Mouse (Mus musculus) embryonic facial prominence, embryonic 10.5 days (tissue): ENCODE data around the gene Atp8a2. TPM values are rescaled to one million over a fixed set of nuclear protein-coding genes. Genes with fewer than 3 reads are reported as not detected.
"Not testable (repeated sequence)": the region's sequence is repeated elsewhere in the genome, so short reads cannot be mapped to it uniquely, and the experiment has no call there.

Experiments
- DNase-seq: peaks from one replicate; pipeline ENCODE4 v3.0.0-alpha.2; 2017; ENCODE audit warnings: low spot score
- H3K27ac ChIP-seq: fragments of 300-500 bp; sonication (generic); replicated peaks from 2 replicates; pipeline ENCODE4 v1.5.1; 2016; ENCODE audit warnings: mild to moderate bottlenecking
- H3K27me3 ChIP-seq: fragments of 300-500 bp; sonication (generic); replicated peaks from 2 replicates; pipeline ENCODE4 v1.6.1; 2016; ENCODE audit warnings: low read depth, mild to moderate bottlenecking; ENCODE audit not compliant: poor library complexity, severe bottlenecking
- H3K36me3 ChIP-seq: fragments of 300-500 bp; sonication (generic); replicated peaks from 2 replicates; pipeline ENCODE4 v1.6.1; 2016; ENCODE audit warnings: mild to moderate bottlenecking, moderate library complexity
- H3K4me1 ChIP-seq: fragments of 300-500 bp; sonication (generic); 2 replicates; pipeline ENCODE4 v1.6.1; 2016
- H3K4me3 ChIP-seq: fragments of 300-500 bp; sonication (generic); 2 replicates; pipeline ENCODE4 v1.5.1; 2016; ENCODE audit warnings: mild to moderate bottlenecking, moderate library complexity
- H3K9me3 ChIP-seq: fragments of 300-500 bp; sonication (generic); 2 replicates; pipeline ENCODE4 v1.6.1; 2016; ENCODE audit warnings: mild to moderate bottlenecking
- WGBS: fragments of 180-500 bp; shearing (Covaris S2); methylation state at CpG from one replicate; pipeline ENCODE4 v1.1.7; 2016; 5-methylcytosine and 5-hydroxymethylcytosine counted together
- polyA plus RNA-seq: library from polyadenylated mRNA; unstranded; fragments of >200 nt; fragmentation: Nextera tagmentation; extraction: Ambion mirVana; gene quantifications from 2 replicates; pipeline ENCODE4 v1.2.1, GENCODE M21; 2016

Atp8a2 gene
- polyA plus RNA-seq, 1 experiment from 2014 or later = 2.8 TPM

DNA sequence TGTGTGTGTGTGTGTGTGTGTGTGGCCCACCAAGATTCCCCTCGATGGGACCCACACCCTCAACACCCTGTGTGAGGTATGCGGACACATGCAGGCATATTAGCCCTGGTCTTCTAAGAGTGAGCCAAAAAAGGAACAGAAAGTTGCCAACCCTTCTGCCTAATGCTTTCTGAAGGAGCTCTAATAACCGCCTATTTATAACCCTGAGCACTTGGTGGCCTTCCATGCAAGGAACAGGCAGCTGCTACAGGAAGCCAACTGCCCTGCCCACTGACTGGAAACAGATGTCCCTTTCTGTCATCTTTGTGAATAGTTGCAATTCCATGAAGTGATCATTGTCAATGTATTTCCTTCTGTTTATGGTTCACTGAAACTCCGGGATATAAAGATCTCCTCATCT, 475.0 kb downstream of the Atp8a2 start:
- 73% methylated on average over 4 of the region's 4 CpGs for WGBS
- Histone ChIP-seq H3K36me3 (no peaks in the 10 kb centered on the region), H3K9me3 (no peaks in the 10 kb centered on the region), H3K27me3 (0 out of 2 replicates have a peak, but pooled peaks cover 4% of the 10 kb centered on the region), H3K27ac (no peak overlapping the region), H3K4me3 (no peak overlapping the region), H3K4me1 (peaks cover 10% of the 10 kb centered on the region)
- DNase-seq = no peak

DNA sequence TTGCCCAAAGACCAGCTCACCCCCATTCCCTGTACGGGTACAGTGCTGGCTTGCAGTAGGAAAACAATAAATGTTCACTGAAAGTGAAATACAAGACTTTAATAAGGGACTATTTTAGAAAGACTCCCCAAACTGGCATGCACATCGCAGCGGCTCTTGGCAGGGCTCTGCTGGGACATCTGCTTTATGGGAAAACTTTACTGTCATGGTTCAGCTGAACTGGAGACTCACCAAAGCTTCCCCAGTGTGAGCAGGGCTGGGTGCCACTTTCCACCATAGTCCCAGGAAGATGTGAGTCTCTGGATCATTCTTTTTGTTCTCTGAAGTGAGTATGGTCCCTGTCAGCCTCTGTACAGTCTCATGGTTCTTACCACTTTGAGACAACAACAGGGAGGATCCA, 475.6 kb downstream of the Atp8a2 start:
- no peaks in the 10 kb centered on the region for H3K36me3 ChIP-seq
- 0 out of 2 replicates have a peak, but pooled peaks cover 4% of the 10 kb centered on the region for H3K27me3 ChIP-seq
- WGBS = 85% methylated on average over 3 of the region's 3 CpGs
- no peaks in the 10 kb centered on the region for H3K9me3 ChIP-seq
- no peak overlapping the region for H3K4me3 ChIP-seq
- no peak for DNase-seq
- peaks cover 10% of the 10 kb centered on the region for H3K4me1 ChIP-seq
- H3K27ac ChIP-seq = no peak overlapping the region

DNA sequence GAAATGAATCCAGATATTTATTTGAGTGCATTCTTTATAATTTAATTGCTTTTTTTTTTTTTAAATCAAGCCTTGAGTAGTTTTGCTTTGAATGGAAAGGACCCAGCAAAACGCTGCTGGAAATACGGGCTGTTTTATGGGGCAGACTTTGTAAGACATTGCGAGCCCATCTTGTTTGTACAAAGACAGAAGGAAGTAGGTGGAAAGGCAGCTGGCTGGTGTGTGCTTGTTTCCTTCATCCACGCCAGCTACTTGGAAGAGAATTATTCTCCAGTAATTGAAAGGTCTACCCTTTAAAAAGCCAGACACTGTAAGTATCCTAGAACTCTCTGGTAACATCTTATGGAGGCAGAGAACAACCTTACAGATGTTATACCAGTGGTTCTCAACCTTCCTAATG, 476.6 kb downstream of the Atp8a2 start:
- H3K27ac ChIP-seq = no peak overlapping the region
- 0 out of 2 replicates have a peak, but pooled peaks cover 4% of the 10 kb centered on the region for H3K27me3 ChIP-seq
- DNase-seq = no peak
- 90% methylated on average over 4 of the region's 4 CpGs for WGBS
- H3K36me3 ChIP-seq = no peaks in the 10 kb centered on the region
- H3K9me3 ChIP-seq = no peaks in the 10 kb centered on the region
- no peak overlapping the region for H3K4me3 ChIP-seq
- peaks cover 15% of the 10 kb centered on the region for H3K4me1 ChIP-seq

DNA sequence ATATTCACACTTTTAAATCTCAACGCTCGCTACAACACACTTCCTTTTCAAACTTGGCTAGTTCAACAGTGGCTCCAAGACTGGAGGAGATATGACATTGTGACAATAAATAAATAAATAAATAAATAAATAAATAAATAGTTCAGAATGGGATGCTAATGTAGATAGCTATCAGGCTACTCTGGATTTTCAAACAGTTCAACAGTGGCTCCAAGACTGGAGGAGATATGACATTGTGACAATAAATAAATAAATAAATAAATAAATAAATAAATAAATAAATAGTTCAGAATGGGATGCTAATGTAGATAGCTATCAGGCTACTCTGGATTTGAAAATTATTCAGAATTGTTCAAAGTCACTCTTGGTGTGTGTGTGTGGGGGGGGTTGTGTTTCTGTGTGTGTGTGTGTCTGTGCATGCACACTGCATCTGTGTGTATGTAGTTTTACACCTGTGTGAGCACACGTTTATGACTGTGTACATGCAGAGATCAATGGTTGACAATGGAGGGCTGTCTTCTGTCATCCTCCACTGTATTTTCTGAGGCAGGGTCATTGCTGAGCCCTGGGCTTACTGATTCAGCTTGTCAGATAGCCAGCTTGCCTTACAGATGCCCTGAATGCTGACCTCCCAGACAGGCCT, 480.4 kb downstream of the Atp8a2 start:
- not testable (repeated sequence) for H3K27ac ChIP-seq, H3K9me3 ChIP-seq, DNase-seq, H3K27me3 ChIP-seq, H3K36me3 ChIP-seq, H3K4me3 ChIP-seq
- peaks cover 12% of the 10 kb centered on the region for H3K4me1 ChIP-seq
- WGBS = 82% methylated on average over 3 of the region's 3 CpGs

DNA sequence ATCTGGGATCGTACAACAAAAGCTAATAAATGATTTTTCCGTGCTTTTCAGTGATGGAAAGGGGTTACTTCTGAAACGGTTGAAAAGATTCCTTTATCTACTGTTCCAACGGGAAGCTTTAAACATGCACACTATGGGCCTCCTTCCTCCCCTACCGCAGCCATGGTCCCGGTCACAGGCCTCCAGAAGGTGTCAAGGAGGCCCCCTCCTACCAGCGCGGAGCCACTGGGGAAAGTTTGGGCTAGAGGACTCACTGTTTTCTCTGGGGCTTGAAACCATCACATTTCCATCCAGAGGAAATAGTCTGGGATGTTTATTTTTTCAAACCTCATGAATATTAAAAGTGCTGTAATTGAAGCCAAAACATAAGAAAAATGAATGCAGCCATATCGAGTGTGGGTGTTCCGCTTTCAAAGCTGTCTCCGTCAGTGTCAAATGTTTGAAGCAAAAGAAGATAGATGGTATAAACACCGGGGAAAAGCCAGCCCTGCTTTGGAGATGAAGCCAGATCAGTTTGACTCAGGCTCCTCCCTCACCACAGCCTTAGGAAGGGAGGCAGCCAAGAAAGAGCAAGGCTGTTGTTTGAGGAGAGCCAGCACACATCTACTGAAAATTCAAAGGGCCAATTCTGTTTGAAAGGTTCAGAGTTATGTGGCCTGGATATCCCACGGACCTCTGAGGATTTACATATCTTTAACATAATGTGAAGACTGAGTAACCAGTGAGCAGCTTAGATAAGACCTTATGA, 481.1 kb downstream of the Atp8a2 start:
- 61% methylated on average over 13 of the region's 13 CpGs for WGBS
- H3K36me3 ChIP-seq = no peaks in the 10 kb centered on the region
- H3K4me3 ChIP-seq = no peak overlapping the region
- H3K27me3 ChIP-seq = no peaks in the 10 kb centered on the region
- no peaks in the 10 kb centered on the region for H3K9me3 ChIP-seq
- no peak for DNase-seq
- peaks cover 15% of the 10 kb centered on the region for H3K4me1 ChIP-seq
- H3K27ac ChIP-seq = no peak overlapping the region

DNA sequence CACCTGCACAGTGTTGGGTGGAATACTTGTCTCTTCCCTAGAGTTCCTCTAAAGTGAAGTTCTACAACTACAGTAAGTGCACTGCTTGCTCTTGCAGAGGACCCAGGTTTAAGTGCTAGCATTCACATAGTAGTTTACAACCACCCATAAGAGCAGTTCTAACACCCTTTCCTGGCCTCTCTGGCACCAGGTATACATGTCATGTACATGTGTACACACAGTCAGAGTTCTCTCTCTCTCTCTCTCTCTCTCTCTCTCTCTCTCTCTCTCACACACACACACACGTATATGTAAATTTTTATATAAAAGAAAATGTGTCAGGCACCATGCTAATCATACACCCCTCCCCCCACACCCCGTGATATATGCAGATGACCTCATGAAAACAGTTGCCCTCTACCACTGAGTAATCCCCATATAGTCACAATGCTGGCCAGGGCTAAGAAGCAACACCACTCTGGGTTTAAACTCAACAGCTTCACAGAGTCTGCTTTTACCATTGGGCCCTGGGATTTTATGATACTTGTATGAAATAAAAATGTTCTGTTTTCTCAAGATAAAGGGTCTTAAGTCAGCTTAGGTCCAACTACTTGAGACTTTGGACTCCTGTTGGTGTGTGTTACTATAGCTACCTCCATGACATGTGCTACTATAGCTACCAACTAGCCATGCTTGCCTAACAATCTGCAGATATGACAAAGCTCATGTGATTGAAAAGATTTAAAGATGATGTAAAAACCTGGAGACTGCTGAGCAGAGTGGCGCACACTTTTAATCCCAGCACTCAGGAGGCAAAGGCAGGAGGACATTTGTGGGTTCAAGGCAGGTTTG, 487.3 kb downstream of the Atp8a2 start:
- DNase-seq = no peak
- WGBS = 84% methylated on average over 3 of the region's 3 CpGs
- Histone ChIP-seq H3K36me3 (no peaks in the 10 kb centered on the region), H3K27ac (no peak overlapping the region), H3K4me1 (peaks cover 13% of the 10 kb centered on the region), H3K4me3 (no peak overlapping the region), H3K27me3 (no peaks in the 10 kb centered on the region), H3K9me3 (no peaks in the 10 kb centered on the region)

DNA sequence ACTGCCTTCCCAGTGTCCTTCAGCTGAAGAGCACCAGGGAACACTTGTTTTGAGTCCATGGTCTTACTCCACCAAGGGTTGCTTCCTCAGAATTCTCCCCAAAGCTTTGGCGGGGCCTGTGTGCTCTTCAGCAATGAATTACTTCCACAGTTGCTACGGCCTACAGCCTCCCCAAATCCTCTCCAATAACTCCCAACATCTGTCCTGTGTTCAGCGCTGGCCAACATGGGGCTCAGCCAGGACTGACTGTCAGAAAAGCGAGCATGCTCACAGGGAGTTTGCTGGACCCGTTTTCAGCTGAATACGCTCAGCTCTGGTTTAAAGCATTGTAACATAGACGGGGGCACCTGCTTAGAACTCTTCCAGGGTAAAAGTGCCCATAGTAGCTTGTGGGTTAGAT, 489.0 kb downstream of the Atp8a2 start:
- Histone ChIP-seq H3K4me1 (peaks cover 18% of the 10 kb centered on the region), H3K27ac (no peak overlapping the region), H3K27me3 (no peaks in the 10 kb centered on the region), H3K9me3 (no peaks in the 10 kb centered on the region), H3K4me3 (no peak overlapping the region), H3K36me3 (no peaks in the 10 kb centered on the region)
- WGBS = 89% methylated on average over 7 of the region's 7 CpGs
- DNase-seq = no peak

DNA sequence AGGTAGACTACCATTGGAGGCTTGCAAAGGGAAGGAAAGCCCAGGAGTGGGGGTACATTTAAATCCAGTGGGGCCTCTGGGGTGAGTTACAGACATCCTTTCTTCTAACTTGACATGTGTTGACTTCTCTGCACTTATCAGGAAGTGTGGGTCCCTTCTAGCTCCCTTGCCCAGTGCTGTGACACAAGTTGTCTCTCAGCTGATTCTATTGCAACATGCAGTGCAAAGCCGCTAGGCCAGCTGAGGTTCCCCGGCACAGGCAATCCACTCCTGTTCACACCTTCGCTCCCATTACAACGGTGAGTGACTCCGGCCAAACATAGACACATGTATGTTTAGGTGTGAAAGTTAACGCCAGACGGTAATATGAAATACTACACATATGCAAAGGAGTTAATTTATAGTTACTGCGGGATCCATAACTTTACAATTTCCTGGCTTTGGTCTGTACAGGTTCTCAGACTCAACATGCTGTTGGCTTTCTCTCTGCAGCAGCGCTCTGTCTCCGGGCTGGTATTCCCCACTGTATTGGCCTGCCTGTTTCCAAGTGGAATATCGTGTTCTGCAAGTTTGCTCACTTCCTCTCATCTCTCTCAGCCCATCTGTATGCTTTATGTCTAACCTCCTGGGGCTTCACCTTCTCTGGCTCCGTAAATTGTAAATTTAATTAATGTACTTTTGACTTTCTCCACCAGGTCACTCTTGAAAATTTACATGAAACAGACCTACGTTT, 491.5 kb downstream of the Atp8a2 start:
- no peak for DNase-seq
- H3K4me3 ChIP-seq = no peak overlapping the region
- H3K27ac ChIP-seq = no peak overlapping the region
- peaks cover 33% of the 10 kb centered on the region for H3K4me1 ChIP-seq
- H3K36me3 ChIP-seq = no peaks in the 10 kb centered on the region
- H3K27me3 ChIP-seq = no peaks in the 10 kb centered on the region
- H3K9me3 ChIP-seq = no peaks in the 10 kb centered on the region
- WGBS = 83% methylated on average over 13 of the region's 13 CpGs

DNA sequence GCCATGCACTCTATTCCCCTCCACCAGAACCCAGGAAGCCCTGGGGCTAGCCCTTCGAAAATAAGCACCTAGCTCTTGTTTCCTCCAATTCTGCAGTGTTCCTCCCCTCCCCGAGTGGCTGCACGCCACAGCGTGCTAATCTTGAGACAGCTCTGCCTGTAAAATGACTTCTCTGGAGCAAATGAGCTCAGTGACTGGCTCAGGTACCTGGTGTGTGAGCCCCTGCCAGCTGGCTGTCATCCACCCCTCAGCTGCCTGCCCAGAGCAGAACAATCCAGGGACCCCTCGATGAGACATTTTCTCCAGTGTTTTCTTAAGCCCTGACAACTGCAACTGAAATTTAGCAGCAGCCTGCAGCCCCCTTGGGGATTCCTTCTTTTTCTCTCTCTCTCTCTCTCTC, 495.5 kb downstream of the Atp8a2 start:
- Histone ChIP-seq H3K27me3 (no peaks in the 10 kb centered on the region; the same call in 1 of the 2 replicates), H3K27ac (no peak overlapping the region), H3K4me3 (no peak overlapping the region), H3K9me3 (no peaks in the 10 kb centered on the region), H3K4me1 (peaks cover 51% of the 10 kb centered on the region), H3K36me3 (no peaks in the 10 kb centered on the region)
- DNase-seq = no peak
- WGBS = 20% methylated on average over 5 of the region's 5 CpGs

DNA sequence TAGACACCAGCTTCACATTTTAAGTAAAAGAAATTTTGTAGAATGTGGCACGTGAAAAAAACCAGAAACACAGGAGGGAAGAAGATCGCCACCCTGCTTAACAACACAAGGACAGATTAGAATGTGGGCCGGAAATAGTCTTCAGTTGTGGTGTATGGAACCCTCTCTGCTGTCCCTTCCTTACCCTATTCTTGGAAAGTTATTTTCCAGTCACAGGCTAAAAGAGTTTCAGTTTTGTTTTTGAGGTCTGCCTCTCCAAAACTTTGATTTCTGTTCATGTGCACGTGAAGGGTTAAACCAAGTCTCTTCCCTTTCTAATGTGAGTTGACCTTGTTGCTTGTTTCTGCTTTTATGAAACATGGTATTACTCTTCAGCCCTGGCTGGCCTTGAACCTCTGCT, 501.8 kb downstream of the Atp8a2 start:
- Histone ChIP-seq H3K9me3 (no peaks in the 10 kb centered on the region), H3K4me3 (no peak overlapping the region), H3K27me3 (no peaks in the 10 kb centered on the region; the same call in 1 of the 2 replicates), H3K4me1 (peaks cover 25% of the 10 kb centered on the region), H3K27ac (no peak overlapping the region), H3K36me3 (no peaks in the 10 kb centered on the region)
- 91% methylated on average over 4 of the region's 4 CpGs for WGBS
- DNase-seq = no peak

DNA sequence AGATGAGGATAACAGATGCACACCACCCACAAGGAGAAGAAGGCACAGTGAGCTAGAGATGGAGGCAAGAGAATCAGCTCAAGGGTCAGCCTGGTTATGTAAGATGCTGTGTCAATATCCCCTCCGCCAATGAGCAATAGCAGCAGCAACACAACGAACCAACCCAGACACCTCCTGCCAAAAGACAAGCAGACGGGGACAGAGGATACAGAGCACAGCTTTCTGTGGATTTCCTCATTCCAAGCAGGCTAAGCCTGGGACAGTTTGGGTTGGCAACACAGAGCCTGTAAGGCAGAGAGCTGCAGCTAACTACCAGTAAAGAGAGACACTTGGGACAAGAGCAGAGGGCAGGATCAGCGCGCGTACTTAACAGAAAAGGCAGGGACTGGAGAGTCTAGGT, 504.8 kb downstream of the Atp8a2 start:
- Histone ChIP-seq H3K4me3 (no peak overlapping the region), H3K27ac (no peak overlapping the region), H3K9me3 (no peaks in the 10 kb centered on the region), H3K4me1 (peaks cover 19% of the 10 kb centered on the region), H3K27me3 (no peaks in the 10 kb centered on the region), H3K36me3 (no peaks in the 10 kb centered on the region)
- no peak for DNase-seq
- WGBS = 86% methylated on average over 6 of the region's 6 CpGs

DNA sequence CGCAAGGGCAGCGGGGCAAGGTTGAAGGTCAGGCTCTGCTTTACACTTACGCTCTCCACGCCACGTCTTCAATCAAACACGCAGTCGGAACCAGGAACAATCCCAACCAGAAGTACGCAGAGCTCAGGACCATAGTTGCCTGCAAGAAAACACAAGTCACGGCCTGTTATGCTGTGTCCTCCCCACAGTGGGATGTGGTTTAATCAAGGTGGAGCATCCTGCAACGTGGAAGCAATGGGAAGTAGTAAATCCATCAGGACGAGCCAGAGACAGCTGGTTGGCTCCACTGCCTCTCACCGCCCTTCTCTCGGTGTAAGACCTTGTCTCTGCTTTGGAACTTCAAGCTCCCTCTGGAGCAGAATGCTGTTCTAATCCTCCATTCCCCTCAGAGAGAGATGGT, 505.6 kb downstream of the Atp8a2 start:
- H3K4me1 ChIP-seq = peaks cover 16% of the 10 kb centered on the region
- DNase-seq = no peak
- no peaks in the 10 kb centered on the region for H3K9me3 ChIP-seq
- H3K27ac ChIP-seq = no peak overlapping the region
- WGBS = 63% methylated on average over 13 of the region's 13 CpGs
- H3K36me3 ChIP-seq = no peaks in the 10 kb centered on the region
- no peak overlapping the region for H3K4me3 ChIP-seq
- H3K27me3 ChIP-seq = no peaks in the 10 kb centered on the region
